In the genomic region with DNA sequence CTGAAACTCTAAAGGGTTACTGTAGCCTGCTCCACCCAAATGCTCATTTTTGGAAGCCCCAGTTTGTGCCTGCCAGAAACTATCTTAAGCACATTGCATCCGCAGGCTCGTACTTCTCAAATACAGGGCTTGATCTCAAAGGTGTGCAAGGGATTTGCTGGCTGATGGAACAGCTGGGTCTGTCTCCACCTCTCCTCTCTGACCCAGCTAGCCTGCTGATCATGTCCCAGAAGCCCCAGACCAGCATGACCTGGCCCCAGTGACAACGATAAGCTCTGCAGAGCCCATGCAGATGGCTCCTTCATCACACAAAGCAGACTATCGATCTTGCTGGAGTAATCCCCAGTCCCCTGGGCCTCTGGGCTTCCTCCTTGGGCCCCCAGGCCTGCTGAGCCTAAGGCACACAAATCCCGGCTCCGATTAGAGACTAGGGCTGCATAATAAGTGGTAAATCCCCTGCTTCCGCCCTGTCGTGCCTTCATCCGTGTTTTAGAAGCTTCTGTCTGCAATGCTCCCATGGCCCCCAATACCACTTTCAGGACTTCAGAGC, we compare ENCODE assay signal across 13 mouse cellular contexts.
DNase-seq lines count a peak whose midpoint lies in the region; ATAC-seq lines count a peak whose summit lies in the region.
"Had no signal": no experiment of that assay in that cellular context is flagged by ENCODE, and none has a peak within 500 bp of the region (broad histone marks: within the 10 kb centered on the region; RNA-seq: fewer than 3 reads in every experiment).

No protein-coding gene starts in this region.

- peak overlapping the region; percentile 62; the same call in 1 of the 2 replicates for H3K27ac ChIP-seq in heart, embryonic 10.5 days
- peak overlapping the region; percentile 51 for H3K27ac ChIP-seq in forebrain, embryonic 12.5 days
- no peak overlapping the region for H3K27ac ChIP-seq in limb, embryonic 11.5 days (replicated peaks; ENCODE audit: low read depth, low read length)
- H3K27ac ChIP-seq: macrophage had no signal

- H3K4me1 ChIP-seq in heart, embryonic 10.5 days, result peaks cover 88% of the 10 kb centered on the region
- peaks cover 85% of the 10 kb centered on the region for H3K4me1 ChIP-seq in forebrain, embryonic 12.5 days
- peaks cover 26% of the 10 kb centered on the region for H3K4me1 ChIP-seq in limb, embryonic 11.5 days (ENCODE audit: control insufficient read depth, insufficient read depth, low read length)

- H3K9me3 ChIP-seq in heart, embryonic 10.5 days, result no peaks in the 10 kb centered on the region
- H3K9me3 ChIP-seq in forebrain, embryonic 12.5 days, result no peaks in the 10 kb centered on the region
- no peaks in the 10 kb centered on the region for H3K9me3 ChIP-seq in limb, embryonic 11.5 days (ENCODE audit: control insufficient read depth, low read length)

- intact Hi-C loops in heart, postnatal 25 days (cut with DNase I), result loop anchor here (5.0 kb wide), 1 partner anchor 56 kb away; no protein-coding TSS in a partner anchor

- peak; percentile 40; the same call in 1 of the 2 replicates for ATAC-seq in forebrain, embryonic 12.5 days (ENCODE audit: low FRiP score)
- no peak for ATAC-seq in limb, embryonic 11.5 days (ENCODE audit: insufficient number of reproducible peaks, low FRiP score, low TSS enrichment, low read depth)
- no peak for ATAC-seq in inflammation-experienced regulatory T-cells, adult 6 months
- ATAC-seq in activated CD4-positive, CD25-positive, alpha-beta regulatory T cell, adult 4 months, result no peak

- no peak overlapping the region; the same call in 1 of the 2 replicates for H3K9ac ChIP-seq in forebrain, embryonic 12.5 days
- 0 out of 2 replicates have a peak overlapping the region, but pooled peaks have one; percentile 22 for H3K9ac ChIP-seq in limb, embryonic 11.5 days (ENCODE audit: low read length)

- H3K27me3 ChIP-seq in heart, embryonic 10.5 days (ENCODE audit: insufficient read depth, poor library complexity, severe bottlenecking), result no peaks in the 10 kb centered on the region
- peaks cover 10% of the 10 kb centered on the region; the same call in 1 of the 2 replicates for H3K27me3 ChIP-seq in forebrain, embryonic 12.5 days
- H3K27me3 ChIP-seq in limb, embryonic 11.5 days (ENCODE audit: control insufficient read depth, insufficient read depth, low read length), result no peaks in the 10 kb centered on the region

- no peak overlapping the region for H3K4me2 ChIP-seq in forebrain, embryonic 12.5 days
- H3K4me2 ChIP-seq in limb, embryonic 11.5 days (ENCODE audit: low read depth, severe bottlenecking), result no peak overlapping the region

- no peak overlapping the region for H3K4me3 ChIP-seq in heart, embryonic 10.5 days
- H3K4me3 ChIP-seq in forebrain, embryonic 12.5 days (replicated peaks), result no peak overlapping the region
- H3K4me3 ChIP-seq in limb, embryonic 11.5 days (ENCODE audit: low read depth, low read length), result no peak overlapping the region
- H3K4me3 ChIP-seq: myocyte had no signal

- no peak for DNase-seq in heart, embryonic 10.5 days (ENCODE audit: low spot score)
- no peak for DNase-seq in heart, postnatal 25 days (ENCODE audit: low spot score)
- DNase-seq in limb, embryonic 11.5 days (ENCODE audit: low spot score), result no peak
- DNase-seq in retina, adult 2 months (ENCODE audit: low read depth, low spot score), result peak; percentile 52
- no peak for DNase-seq in frontal cortex, postnatal 14 days (ENCODE audit: low spot score in 2 of 2)
- DNase-seq: kidney, adult 2 months; lung, adult 18-20 months; right cerebral cortex, adult 18-20 months had no signal

- 36% methylated on average over 9 of the region's 9 CpGs for WGBS in heart, embryonic 10.5 days
- WGBS in forebrain, embryonic 12.5 days, result 16% methylated on average over 9 of the region's 9 CpGs
- WGBS in limb, embryonic 11.5 days, result 41% methylated on average over 9 of the region's 9 CpGs

- H3K36me3 ChIP-seq in heart, embryonic 10.5 days, result no peaks in the 10 kb centered on the region
- H3K36me3 ChIP-seq in forebrain, embryonic 12.5 days (replicated peaks), result no peaks in the 10 kb centered on the region
- no peaks in the 10 kb centered on the region for H3K36me3 ChIP-seq in limb, embryonic 11.5 days (ENCODE audit: control insufficient read depth, insufficient read depth, low read length)
